Mouse (Mus musculus) v-Abl transformed pro-B cells (cell line): Measurements from ENCODE around the gene Qk.

Source experiments
- in situ Hi-C, 2 experiments: fragments of 400-800 bp; cut with MboI; formaldehyde crosslinking; loops; one replicate each; pipeline ENCODE4 v1.15.1; 2025; ENCODE audit not compliant: unreplicated experiment in 2 of 2

Qk gene

GRCm38 (mm10) chr17:10327584-10328210, 8.0 kb upstream of the Qk start:
- in situ Hi-C loops, result no loop called here

DNA sequence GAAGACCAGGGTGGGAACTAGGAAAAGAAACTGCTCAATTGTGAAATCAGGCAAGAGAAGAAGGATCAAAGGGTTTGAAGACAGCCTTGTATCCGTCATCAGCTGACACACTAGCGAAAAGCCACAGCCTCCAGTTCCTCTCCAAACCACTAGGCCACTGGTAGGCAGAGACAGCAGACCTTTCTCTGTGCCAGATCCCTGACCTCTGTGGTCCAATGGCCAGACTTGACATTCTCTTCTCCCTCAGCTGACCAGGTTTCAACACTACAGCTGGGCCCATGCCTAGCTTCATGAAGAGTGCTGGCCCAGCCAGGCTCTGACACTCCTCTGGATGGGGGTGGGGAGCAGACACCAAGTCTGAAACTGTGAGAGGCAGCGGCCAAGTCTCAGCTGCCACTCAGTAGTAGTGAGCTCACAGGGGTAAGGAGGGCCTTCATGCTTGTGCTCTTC, 7.0 kb upstream of the Qk start:
- in situ Hi-C loops, result no loop called here

- in situ Hi-C loops, result no loop called here
Measured at GRCm38 (mm10) chr17:10325921-10326320, 6.3 kb upstream of the Qk start.

DNA sequence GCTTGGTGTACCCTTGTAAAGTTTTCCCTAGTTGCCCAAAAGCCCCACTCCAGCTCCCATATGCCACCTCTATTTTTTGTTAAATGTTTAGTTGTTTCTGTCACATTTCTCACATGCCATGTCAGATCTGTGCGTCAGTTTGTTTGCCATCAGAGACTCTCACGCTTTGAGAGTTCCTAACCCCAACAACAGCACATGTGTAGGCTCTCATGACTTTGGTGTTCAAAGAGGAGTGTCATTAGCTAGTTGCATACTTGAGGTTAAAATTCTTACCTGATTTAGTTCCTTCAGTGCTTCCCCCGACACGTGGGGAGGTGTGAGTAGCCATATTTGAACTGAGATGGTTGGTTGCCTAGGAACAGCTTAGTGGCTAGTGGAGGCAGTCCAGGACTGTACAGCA, 2.1 kb upstream of the Qk start:
- in situ Hi-C loops, result loop anchor here (25.0 kb wide), 3 partner anchors 234 to 1991 kb away; partner anchors contain the start of gene Map3k4 (in 2 of the 2)

- in situ Hi-C loops, result loop anchor here (25.0 kb wide), 3 partner anchors 234 to 1991 kb away; partner anchors contain the start of gene Map3k4 (in 2 of the 2)
Measured at GRCm38 (mm10) chr17:10321092-10321491, 1.4 kb upstream of the Qk start.

- in situ Hi-C loops, result loop anchor here (25.0 kb wide), 3 partner anchors 233 to 1992 kb away; partner anchors contain the start of gene Map3k4 (in 2 of the 2)
Measured at GRCm38 (mm10) chr17:10320456-10320790, 769 bp upstream of the Qk start.

DNA sequence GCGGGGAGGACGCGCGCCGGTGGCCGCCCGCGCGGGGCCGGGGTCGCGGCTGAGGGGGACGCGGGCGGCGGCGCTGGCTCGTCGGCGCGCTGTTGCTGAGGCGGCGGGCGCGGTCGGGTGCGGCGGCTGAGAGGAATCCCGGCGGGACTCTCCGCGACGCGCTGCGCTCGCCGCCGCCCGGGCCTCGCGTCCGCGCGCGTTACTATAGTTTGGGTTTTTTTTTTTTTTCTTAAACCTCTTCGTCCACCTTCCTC, 296 bp downstream of the Qk start:
- in situ Hi-C loops, result loop anchor here (5.0 to 25.0 kb wide), 5 partner anchors 85 to 1993 kb away; partner anchors contain the start of gene Map3k4 (in 2 of the 2)

- in situ Hi-C loops, result loop anchor here (5.0 to 25.0 kb wide), 5 partner anchors 84 to 1994 kb away; partner anchors contain the start of gene Map3k4 (in 2 of the 2)
Measured at GRCm38 (mm10) chr17:10318561-10319430, 858 bp downstream of the Qk start.

DNA sequence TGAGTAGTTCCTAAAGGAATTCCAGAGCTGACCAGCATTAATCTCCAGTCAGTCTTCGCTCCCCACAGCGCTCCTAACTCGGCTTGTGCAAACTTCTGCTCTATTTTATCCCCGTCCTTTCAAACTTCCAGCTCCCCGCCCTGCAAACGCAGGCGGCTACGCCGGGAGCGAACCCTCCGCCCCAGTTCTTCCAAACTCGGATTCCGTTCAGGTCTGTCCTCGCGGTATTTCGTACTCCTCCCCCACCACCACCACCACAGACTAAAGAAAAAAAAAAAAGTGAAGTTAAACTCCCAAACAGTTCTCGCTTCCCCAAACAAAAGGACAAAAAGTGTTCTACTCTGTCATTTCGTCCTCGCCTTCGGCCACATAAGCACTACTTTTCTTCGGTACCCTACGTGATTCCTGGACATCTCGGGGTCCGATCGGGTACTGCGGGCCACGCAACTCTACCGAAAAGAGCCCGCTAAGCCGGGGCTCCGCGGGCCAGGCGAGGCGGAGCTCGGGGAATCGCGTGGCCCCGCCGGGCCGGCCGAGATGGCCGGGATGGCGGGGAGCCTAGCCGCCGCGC, 1.6 kb downstream of the Qk start:
- in situ Hi-C loops, result loop anchor here (5.0 to 25.0 kb wide), 5 partner anchors 83 to 1994 kb away; partner anchors contain the start of gene Map3k4 (in 2 of the 2)

DNA sequence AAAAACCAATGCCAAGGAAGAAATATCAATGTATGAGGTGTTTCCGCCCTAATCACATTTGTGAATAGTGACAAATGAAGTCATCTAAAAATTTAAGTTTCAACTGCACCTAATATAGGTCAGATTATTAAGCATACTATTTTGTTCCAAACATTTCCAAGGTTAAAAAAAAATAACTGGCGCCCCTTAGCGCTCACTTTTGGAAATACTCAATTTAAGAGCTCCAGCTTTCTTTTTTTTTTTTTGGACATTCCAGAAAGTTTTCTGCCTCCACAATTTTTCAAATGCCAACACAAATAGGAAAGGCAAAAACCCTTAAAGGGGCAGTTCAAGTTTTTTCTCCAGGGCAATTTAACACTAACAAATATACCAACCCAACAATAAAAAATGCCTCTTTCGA, 2.5 kb downstream of the Qk start:
- in situ Hi-C loops, result loop anchor here (5.0 to 25.0 kb wide), 5 partner anchors 82 to 1995 kb away; partner anchors contain the start of gene Map3k4 (in 2 of the 2)

DNA sequence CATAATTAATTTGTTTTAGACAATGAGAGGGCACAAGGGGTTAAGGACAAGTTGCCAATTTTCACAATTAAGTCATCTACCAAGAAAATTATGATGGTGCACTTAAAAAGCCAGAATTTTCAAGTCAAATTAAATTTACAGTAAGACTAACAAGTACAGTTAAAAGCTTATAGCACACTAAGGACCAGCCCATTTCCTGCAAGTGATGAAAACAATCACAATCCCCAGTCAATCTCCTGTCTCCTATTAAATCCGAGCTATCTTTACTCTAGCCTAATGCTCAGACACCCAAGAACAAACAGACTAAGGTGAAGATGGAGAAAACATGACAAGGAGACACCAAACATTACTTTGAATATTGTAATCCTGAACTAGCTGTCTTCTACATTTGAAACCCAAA, 3.2 kb downstream of the Qk start:
- in situ Hi-C loops, result loop anchor here (5.0 to 25.0 kb wide), 5 partner anchors 82 to 1996 kb away; partner anchors contain the start of gene Map3k4 (in 2 of the 2)

GRCm38 (mm10) chr17:10310046-10310445, 9.6 kb downstream of the Qk start:
- in situ Hi-C loops, result loop anchor here (5.0 to 25.0 kb wide), 5 partner anchors 75 to 2002 kb away; partner anchors contain the start of gene Map3k4 (in 2 of the 2)

GRCm38 (mm10) chr17:10309135-10309623, 10.5 kb downstream of the Qk start:
- in situ Hi-C loops, result loop anchor here (10.0 to 25.0 kb wide), 4 partner anchors 104 to 2003 kb away; partner anchors contain the start of gene Map3k4 (in 2 of the 2)

DNA sequence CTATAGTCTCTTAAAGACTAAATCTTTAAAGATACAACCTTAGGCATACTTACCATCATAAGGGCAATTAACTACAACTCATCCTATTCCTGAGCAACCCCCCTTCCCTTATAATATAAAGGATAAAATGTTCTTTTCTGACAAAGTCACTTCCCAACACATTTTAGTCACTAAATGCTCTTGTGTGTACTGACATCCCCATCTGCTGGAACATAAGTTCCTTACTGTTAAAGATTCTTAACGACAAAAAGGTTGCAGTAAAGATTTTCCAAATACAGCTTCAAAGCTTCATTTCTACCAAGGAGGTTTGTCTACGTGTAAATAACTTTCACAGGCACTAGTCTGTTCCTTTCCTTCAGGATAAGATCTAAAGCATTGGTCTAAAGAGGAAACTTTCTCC, 13.2 kb downstream of the Qk start:
- in situ Hi-C loops, result loop anchor here (10.0 to 25.0 kb wide), 4 partner anchors 102 to 2006 kb away; partner anchors contain the start of gene Map3k4 (in 2 of the 2)

DNA sequence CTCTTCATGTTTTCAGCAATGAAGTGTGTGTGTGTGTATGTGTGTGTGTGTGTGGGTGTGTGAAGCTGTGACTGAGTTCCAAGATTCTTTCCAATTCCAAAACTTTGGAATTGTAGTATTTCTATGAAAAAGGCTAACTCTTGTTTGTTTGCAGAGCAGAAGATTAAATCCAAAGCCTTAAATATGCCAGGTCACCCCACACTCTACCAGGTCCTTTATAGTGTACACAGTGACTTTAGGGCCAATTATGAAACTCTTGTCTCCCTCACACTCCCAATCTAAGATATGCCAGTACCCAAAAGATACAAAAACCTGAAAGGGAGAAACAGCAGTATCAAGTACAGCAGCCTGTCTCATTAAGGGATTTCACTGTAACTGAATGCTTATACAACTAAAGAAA, 15.7 kb downstream of the Qk start:
- in situ Hi-C loops, result loop anchor here (5.0 to 25.0 kb wide), 5 partner anchors 72 to 2008 kb away; partner anchors contain the start of gene Map3k4 (in 2 of the 2)

- in situ Hi-C loops, result loop anchor here (5.0 to 25.0 kb wide), 5 partner anchors 69 to 2011 kb away; partner anchors contain the start of gene Map3k4 (in 2 of the 2)
Measured at GRCm38 (mm10) chr17:10300968-10301795, 18.5 kb downstream of the Qk start.

DNA sequence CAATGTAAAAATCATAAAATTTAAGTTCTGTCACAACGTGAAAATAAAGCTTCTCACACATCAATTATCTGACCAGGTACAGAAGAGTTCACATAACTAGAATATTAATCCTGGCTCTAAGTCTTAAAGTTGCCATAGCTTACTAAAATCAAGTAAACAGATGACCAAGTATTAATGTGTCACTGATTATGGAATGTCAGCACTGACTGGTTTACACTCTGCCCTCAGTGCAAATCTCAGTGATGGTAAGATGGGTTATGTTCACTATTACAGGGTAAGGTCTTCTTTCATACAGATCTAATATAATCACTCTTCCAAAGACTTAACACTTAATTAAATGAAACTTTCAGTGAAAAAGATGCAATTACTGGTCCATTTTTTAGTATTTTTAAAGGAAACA, 20.3 kb downstream of the Qk start:
- in situ Hi-C loops, result no loop called here

DNA sequence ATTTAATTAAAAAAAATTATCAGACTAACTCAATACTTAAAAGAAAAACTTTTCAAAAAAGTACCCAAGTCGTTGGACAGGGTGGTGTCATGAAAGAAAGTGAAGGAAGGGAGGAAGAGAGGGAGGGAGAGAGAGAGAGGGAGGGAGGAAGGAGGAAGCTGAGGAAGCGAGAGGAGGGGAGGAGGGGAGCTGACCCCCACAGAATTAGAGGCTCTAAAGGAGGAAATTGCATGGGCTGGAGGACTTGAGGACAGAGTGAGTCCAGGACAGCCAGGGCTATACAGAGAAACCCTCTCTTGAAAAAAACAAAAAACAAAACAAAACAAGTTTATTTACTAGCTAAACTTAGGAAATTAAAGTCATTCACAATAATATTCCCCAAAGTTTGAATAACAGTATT, 27.1 kb downstream of the Qk start:
- in situ Hi-C loops, result no loop called here

DNA sequence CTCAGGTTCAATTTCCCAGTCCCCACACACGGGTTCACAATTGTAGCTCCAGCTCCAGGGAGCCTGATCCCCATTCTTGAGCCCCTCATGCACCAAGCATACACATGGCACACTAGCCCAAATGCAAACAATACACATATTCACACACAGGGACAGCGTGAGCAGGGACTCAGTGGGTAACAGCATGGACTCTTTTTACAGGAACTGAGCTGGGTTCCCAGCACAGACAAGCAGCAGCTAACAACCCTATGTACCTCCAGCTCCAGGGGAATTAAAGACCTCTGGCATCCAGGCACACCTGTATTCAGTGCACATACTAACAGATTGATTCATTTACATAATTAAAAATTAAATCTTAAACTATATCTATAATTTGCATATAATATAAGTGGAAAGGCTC, 34.9 kb downstream of the Qk start:
- in situ Hi-C loops, result no loop called here

- in situ Hi-C loops, result no loop called here
Measured at GRCm38 (mm10) chr17:10279532-10279931, 40.1 kb downstream of the Qk start.
